Mouse (Mus musculus): ENCODE measurements at regions not wholly inside any gene's neighbourhood (a gene's known extent, or its start where the extent isn't known, plus 50 kb on each side); places are given as distances from the start of the nearest gene placed in this dataset.

DNA sequence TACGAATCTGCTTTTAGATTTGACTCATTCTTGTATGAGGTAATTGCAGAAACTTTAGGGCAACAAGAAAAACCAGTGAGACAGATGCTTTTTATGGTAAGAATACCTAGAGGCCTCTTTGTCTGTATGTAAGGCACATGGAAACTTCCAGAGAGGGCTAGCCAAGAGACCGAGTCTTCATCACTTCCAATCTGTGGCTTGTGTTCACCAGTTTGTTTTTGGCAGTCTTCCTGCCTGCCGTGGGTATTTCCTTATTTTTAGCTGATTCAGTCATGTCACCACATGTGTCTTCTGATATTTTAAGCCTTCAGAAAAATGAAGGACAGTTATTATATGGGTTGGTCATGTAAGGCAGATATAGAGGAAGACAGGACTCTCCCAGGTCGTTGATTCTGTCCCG lies 100.2 kb upstream of the Ncam1 start:
- Histone ChIP-seq H3K27ac (ENCODE audit: low read depth, low read length) (no peak overlapping the region), H3K27me3 (ENCODE audit: control insufficient read depth, insufficient read depth, low read length) (no peaks in the 10 kb centered on the region), H3K4me1 (ENCODE audit: control insufficient read depth, insufficient read depth, low read length) (no peaks in the 10 kb centered on the region), H3K36me3 (ENCODE audit: control insufficient read depth, insufficient read depth, low read length) (no peaks in the 10 kb centered on the region), H3K9ac (ENCODE audit: low read length) (no peak overlapping the region), H3K4me3 (ENCODE audit: low read depth, low read length) (no peak overlapping the region), H3K9me3 (ENCODE audit: control insufficient read depth, low read length) (no peaks in the 10 kb centered on the region), H3K4me2 (no peak overlapping the region)
- no peak for DNase-seq (ENCODE audit: low spot score, missing footprints)
- ATAC-seq (ENCODE audit: low FRiP score), result no peak
- 86% methylated on average over 5 of the region's 5 CpGs for WGBS

DNA sequence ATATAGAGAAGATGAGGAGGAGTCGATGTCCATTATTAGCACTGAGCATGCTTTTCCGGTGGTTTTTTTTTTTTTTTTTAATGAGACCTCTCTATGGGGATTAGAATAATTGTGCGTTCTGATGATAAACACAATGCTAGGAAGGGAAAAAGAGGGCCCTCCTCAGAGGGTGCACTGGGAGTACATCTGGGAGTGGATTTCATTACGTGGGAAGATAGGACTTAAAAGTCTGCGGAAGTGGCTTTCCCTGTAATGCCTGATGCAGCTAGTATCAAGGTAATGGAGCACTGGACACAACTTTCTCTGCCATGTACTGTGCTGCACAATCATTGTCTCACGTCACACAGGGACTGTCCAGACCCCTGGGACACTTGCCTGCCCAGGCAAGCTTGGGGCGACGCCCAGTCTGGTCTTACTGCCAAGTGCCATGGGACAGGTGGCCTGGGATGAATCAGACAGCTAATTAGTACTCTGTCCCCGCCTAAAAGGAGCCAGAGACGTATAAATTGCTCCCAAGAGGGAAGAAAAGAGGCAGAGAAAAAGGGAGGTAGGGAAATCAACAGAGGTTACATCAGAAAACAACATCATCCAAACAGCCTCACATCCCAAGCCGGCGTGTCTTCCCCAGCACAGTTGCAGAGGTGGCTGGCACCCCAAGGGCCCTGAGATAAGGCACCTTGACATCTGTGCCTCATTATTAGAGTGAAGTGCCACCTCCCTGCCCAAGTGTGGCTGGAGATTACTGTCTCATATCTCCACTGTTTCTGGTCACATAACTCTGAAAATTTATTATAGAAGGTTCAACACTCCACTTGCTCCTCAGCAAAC lies 86.0 kb upstream of the Ncam1 start:
- Histone ChIP-seq H3K4me3 (ENCODE audit: low read depth, low read length) (no peak overlapping the region), H3K9me3 (ENCODE audit: control insufficient read depth, low read length) (no peaks in the 10 kb centered on the region), H3K4me1 (ENCODE audit: control insufficient read depth, insufficient read depth, low read length) (no peaks in the 10 kb centered on the region; the same call in 1 of the 2 replicates), H3K4me2 (no peak overlapping the region), H3K27me3 (ENCODE audit: control insufficient read depth, insufficient read depth, low read length) (no peaks in the 10 kb centered on the region), H3K27ac (ENCODE audit: low read depth, low read length) (no peak overlapping the region), H3K36me3 (ENCODE audit: control insufficient read depth, insufficient read depth, low read length) (no peaks in the 10 kb centered on the region), H3K9ac (ENCODE audit: low read length) (no peak overlapping the region)
- DNase-seq (ENCODE audit: low spot score, missing footprints) (no peak), ATAC-seq (ENCODE audit: low FRiP score) (no peak)
- WGBS, result 81% methylated on average over 12 of the region's 12 CpGs

- ATAC-seq (ENCODE audit: low FRiP score) (peak; percentile 93), DNase-seq (ENCODE audit: low spot score, missing footprints) (peak; percentile 87)
- 14% methylated on average over 3 of the region's 3 CpGs for WGBS
Measured at GRCm38 (mm10) chr9:49879361-49880128, 80.8 kb upstream of the Ncam1 start.

DNA sequence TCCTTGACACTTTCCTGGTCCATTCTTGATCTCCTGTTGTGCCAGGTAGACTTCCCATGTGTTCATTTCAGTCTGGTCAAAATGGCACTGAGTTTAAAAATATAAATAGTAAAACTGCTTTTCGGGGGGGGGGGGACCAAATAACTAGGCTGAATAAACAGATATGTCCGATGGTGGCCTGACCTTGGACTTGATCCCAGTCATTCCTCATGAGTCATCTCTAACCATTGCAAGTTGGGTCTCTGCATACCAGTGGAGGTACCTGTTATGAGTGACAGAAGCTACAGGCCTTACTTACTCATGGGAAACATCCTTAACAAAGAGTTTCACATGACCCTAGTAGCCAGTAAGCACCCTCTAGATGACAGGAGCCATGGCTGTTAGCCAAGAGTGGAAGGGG lies 76.2 kb upstream of the Ncam1 start:
- ATAC-seq (ENCODE audit: low FRiP score) (no peak), DNase-seq (ENCODE audit: low spot score, missing footprints) (no peak)
- Histone ChIP-seq H3K9ac (ENCODE audit: low read length) (no peak overlapping the region), H3K36me3 (ENCODE audit: control insufficient read depth, insufficient read depth, low read length) (no peaks in the 10 kb centered on the region), H3K4me2 (no peak overlapping the region), H3K9me3 (ENCODE audit: control insufficient read depth, low read length) (no peaks in the 10 kb centered on the region), H3K27me3 (ENCODE audit: control insufficient read depth, insufficient read depth, low read length) (no peaks in the 10 kb centered on the region), H3K4me3 (ENCODE audit: low read depth, low read length) (no peak overlapping the region), H3K4me1 (ENCODE audit: control insufficient read depth, insufficient read depth, low read length) (peaks cover 12% of the 10 kb centered on the region), H3K27ac (ENCODE audit: low read depth, low read length) (no peak overlapping the region)
- WGBS, result 93% methylated on average over 2 of the region's 2 CpGs

More at GRCm38 (mm10) chr9:49879361-49880128, 80.8 kb upstream of the Ncam1 start:
- H3K4me3 ChIP-seq (ENCODE audit: low read depth, low read length), result no peak overlapping the region
- no peak overlapping the region for H3K4me2 ChIP-seq
- H3K9me3 ChIP-seq (ENCODE audit: control insufficient read depth, low read length), result no peaks in the 10 kb centered on the region
- no peaks in the 10 kb centered on the region for H3K27me3 ChIP-seq (ENCODE audit: control insufficient read depth, insufficient read depth, low read length)
- no peak overlapping the region for H3K27ac ChIP-seq (ENCODE audit: low read depth, low read length)
- H3K4me1 ChIP-seq (ENCODE audit: control insufficient read depth, insufficient read depth, low read length), result peaks cover 6% of the 10 kb centered on the region
- H3K36me3 ChIP-seq (ENCODE audit: control insufficient read depth, insufficient read depth, low read length), result no peaks in the 10 kb centered on the region
- H3K9ac ChIP-seq (ENCODE audit: low read length), result no peak overlapping the region

- peak; percentile 93 for DNase-seq (ENCODE audit: low spot score, missing footprints)
- 0% methylated on average over 3 of the region's 3 CpGs for WGBS
- Histone ChIP-seq H3K4me2 (peak overlapping the region; percentile 48), H3K4me3 (ENCODE audit: low read depth, low read length) (peak overlapping the region; percentile 25), H3K4me1 (ENCODE audit: control insufficient read depth, insufficient read depth, low read length) (peaks cover 6% of the 10 kb centered on the region; the same call in 1 of the 2 replicates), H3K36me3 (ENCODE audit: control insufficient read depth, insufficient read depth, low read length) (no peaks in the 10 kb centered on the region), H3K27ac (ENCODE audit: low read depth, low read length) (peak overlapping the region; percentile 69), H3K27me3 (ENCODE audit: control insufficient read depth, insufficient read depth, low read length) (no peaks in the 10 kb centered on the region), H3K9ac (ENCODE audit: low read length) (peak overlapping the region; percentile 63), H3K9me3 (ENCODE audit: control insufficient read depth, low read length) (no peaks in the 10 kb centered on the region)
- peak; percentile 98 for ATAC-seq (ENCODE audit: low FRiP score)
Measured at GRCm38 (mm10) chr9:49873550-49873949, 74.8 kb upstream of the Ncam1 start.

DNA sequence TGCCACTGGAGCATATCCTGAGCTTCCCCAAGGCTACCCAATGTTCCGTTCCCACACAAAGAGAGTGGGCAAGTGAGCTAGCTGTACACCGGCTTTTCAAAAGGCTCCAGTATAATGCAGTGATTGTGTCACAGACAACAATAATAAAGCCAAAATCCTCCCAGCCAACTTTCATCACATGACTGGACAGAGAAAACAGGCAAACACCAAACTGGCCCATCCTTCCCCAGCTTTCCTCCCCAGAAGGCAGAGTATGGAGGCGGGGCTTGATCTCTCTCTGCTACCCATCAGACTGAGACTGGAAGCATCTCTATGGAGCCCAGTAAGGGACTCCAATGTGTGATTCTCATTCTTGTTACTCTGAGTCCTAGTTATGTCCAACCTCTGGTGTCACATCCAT lies 52.8 kb upstream of the Ncam1 start:
- ATAC-seq (ENCODE audit: low FRiP score), result no peak
- Histone ChIP-seq H3K4me3 (ENCODE audit: low read depth, low read length) (no peak overlapping the region), H3K36me3 (ENCODE audit: control insufficient read depth, insufficient read depth, low read length) (no peaks in the 10 kb centered on the region), H3K4me1 (ENCODE audit: control insufficient read depth, insufficient read depth, low read length) (peaks cover 7% of the 10 kb centered on the region), H3K4me2 (no peak overlapping the region), H3K9me3 (ENCODE audit: control insufficient read depth, low read length) (no peaks in the 10 kb centered on the region), H3K9ac (ENCODE audit: low read length) (no peak overlapping the region), H3K27me3 (ENCODE audit: control insufficient read depth, insufficient read depth, low read length) (no peaks in the 10 kb centered on the region), H3K27ac (ENCODE audit: low read depth, low read length) (no peak overlapping the region)
- DNase-seq (ENCODE audit: low spot score, missing footprints), result no peak
- WGBS, result 76% methylated on average over 3 of the region's 3 CpGs

DNA sequence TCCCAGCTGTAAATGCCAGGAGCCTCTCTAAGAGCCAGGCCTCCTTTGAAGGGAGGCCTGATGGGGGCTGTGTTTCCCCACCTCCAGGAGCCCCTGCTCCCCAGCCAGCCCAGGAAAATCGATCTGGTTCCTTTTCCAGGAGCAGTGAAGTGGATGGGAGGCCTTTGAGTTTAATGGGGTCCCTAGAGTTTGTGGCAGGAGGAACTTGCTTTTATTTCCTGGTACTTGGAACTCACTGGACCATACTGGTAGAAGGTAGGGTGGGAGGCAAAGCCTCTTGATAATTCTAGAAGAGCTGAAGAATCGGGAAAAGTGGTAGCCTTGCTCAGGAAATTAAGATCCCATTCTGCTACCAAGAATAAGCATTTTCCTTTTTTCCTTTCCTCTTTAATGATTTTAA lies 50.7 kb upstream of the Ncam1 start:
- Histone ChIP-seq H3K4me1 (ENCODE audit: control insufficient read depth, insufficient read depth, low read length) (peaks cover 7% of the 10 kb centered on the region), H3K36me3 (ENCODE audit: control insufficient read depth, insufficient read depth, low read length) (no peaks in the 10 kb centered on the region), H3K4me2 (no peak overlapping the region), H3K27me3 (ENCODE audit: control insufficient read depth, insufficient read depth, low read length) (no peaks in the 10 kb centered on the region), H3K4me3 (ENCODE audit: low read depth, low read length) (no peak overlapping the region), H3K9ac (ENCODE audit: low read length) (no peak overlapping the region), H3K27ac (ENCODE audit: low read depth, low read length) (no peak overlapping the region), H3K9me3 (ENCODE audit: control insufficient read depth, low read length) (no peaks in the 10 kb centered on the region)
- DNase-seq (ENCODE audit: low spot score, missing footprints), result no peak
- no peak for ATAC-seq (ENCODE audit: low FRiP score)
- WGBS, result 35% methylated on average over 2 of the region's 2 CpGs

GRCm38 (mm10) chr9:49848943-49849342 lies 50.2 kb upstream of the Ncam1 start:
- H3K36me3 ChIP-seq (ENCODE audit: control insufficient read depth, insufficient read depth, low read length), result no peaks in the 10 kb centered on the region
- DNase-seq (ENCODE audit: low spot score, missing footprints) (no peak), ATAC-seq (ENCODE audit: low FRiP score) (no peak)
- no peak overlapping the region for H3K4me3 ChIP-seq (ENCODE audit: low read depth, low read length)
- H3K4me1 ChIP-seq (ENCODE audit: control insufficient read depth, insufficient read depth, low read length), result peaks cover 7% of the 10 kb centered on the region
- H3K4me2 ChIP-seq, result no peak overlapping the region
- no peak overlapping the region for H3K9ac ChIP-seq (ENCODE audit: low read length)
- no peaks in the 10 kb centered on the region for H3K9me3 ChIP-seq (ENCODE audit: control insufficient read depth, low read length)
- 3% methylated on average over 6 of the region's 6 CpGs for WGBS
- no peak overlapping the region for H3K27ac ChIP-seq (ENCODE audit: low read depth, low read length)
- no peaks in the 10 kb centered on the region for H3K27me3 ChIP-seq (ENCODE audit: control insufficient read depth, insufficient read depth, low read length)

Data from midbrain, embryonic 11.5 days (tissue).